Mouse (Mus musculus): ENCODE measurements at regions not wholly inside any gene's neighbourhood (a gene's known extent, or its start where the extent isn't known, plus 50 kb on each side); places are given as distances from the start of the nearest gene placed in this dataset.

GRCm38 (mm10) chr14:105500966-105501741, 242.8 kb downstream of the Ndfip2 start:
- peak overlapping the region; percentile 34 for H3K4me2 ChIP-seq (replicated peaks)
- peaks cover 41% of the 10 kb centered on the region for H3K4me1 ChIP-seq
- no peaks in the 10 kb centered on the region for H3K27me3 ChIP-seq
- H3K9me3 ChIP-seq (replicated peaks), result no peaks in the 10 kb centered on the region
- no peak overlapping the region for H3K4me3 ChIP-seq
- WGBS, result 4% methylated on average over 21 of the region's 21 CpGs
- H3K36me3 ChIP-seq, result no peaks in the 10 kb centered on the region
- no peak overlapping the region for H3K9ac ChIP-seq
- peak overlapping the region; percentile 55; the same call in 1 of the 2 replicates for H3K27ac ChIP-seq
- no peak for ATAC-seq (ENCODE audit: low FRiP score)

DNA sequence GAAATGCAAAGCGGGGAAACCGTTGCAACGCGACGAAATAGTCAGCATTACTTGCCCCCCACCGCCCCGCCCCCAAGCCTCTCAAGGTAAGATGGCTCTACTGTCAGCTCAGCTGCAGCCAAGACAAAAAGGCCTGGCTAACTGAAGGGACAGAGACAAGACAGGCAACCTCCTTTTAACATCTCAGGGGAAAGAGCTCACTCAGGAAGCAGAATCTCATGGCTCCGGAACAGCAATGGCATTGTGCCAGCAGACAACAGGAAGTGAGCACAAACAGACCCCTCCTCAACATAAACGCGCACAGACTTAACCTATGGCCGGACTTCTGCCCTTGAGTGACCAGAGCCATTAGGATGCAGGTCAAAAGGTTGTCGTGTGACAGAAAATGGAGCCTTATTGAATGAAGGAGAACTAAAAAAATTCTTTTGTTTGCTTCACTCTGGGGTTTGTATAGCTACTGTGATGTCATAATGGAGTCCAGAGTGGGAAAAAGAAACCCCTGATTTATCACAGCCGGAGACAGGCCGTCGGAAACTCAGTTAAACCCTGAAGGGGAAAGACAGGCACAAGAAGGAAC, 241.0 kb downstream of the Ndfip2 start:
- Histone ChIP-seq H3K36me3 (no peaks in the 10 kb centered on the region), H3K27me3 (no peaks in the 10 kb centered on the region), H3K4me2 (replicated peaks) (peak overlapping the region; percentile 43), H3K9me3 (replicated peaks) (no peaks in the 10 kb centered on the region), H3K4me3 (peak overlapping the region; percentile 6; the same call in 1 of the 2 replicates), H3K27ac (peak overlapping the region; percentile 55; the same call in 1 of the 2 replicates), H3K4me1 (peaks cover 41% of the 10 kb centered on the region), H3K9ac (peak overlapping the region; percentile 8; the same call in 1 of the 2 replicates)
- ATAC-seq (ENCODE audit: low FRiP score), result peak; percentile 11; the same call in 1 of the 2 replicates
- 13% methylated on average over 15 of the region's 15 CpGs for WGBS

GRCm38 (mm10) chr14:105498155-105498906, 240.0 kb downstream of the Ndfip2 start:
- no peak for ATAC-seq (ENCODE audit: low FRiP score)
- no peaks in the 10 kb centered on the region for H3K27me3 ChIP-seq
- no peaks in the 10 kb centered on the region for H3K9me3 ChIP-seq (replicated peaks)
- peaks cover 41% of the 10 kb centered on the region for H3K4me1 ChIP-seq
- no peak overlapping the region for H3K9ac ChIP-seq
- peak overlapping the region; percentile 23; the same call in 1 of the 2 replicates for H3K27ac ChIP-seq
- 66% methylated on average over 10 of the region's 10 CpGs for WGBS
- H3K4me3 ChIP-seq, result no peak overlapping the region
- no peak overlapping the region for H3K4me2 ChIP-seq (replicated peaks)
- no peaks in the 10 kb centered on the region for H3K36me3 ChIP-seq

GRCm38 (mm10) chr14:105495161-105495560, 236.8 kb downstream of the Ndfip2 start:
- Histone ChIP-seq H3K4me2 (replicated peaks) (no peak overlapping the region), H3K9me3 (replicated peaks) (no peaks in the 10 kb centered on the region), H3K27me3 (no peaks in the 10 kb centered on the region), H3K36me3 (no peaks in the 10 kb centered on the region), H3K9ac (no peak overlapping the region), H3K4me3 (no peak overlapping the region), H3K4me1 (peaks cover 20% of the 10 kb centered on the region), H3K27ac (no peak overlapping the region)
- no peak for ATAC-seq (ENCODE audit: low FRiP score)
- 31% methylated on average over 2 of the region's 2 CpGs for WGBS

DNA sequence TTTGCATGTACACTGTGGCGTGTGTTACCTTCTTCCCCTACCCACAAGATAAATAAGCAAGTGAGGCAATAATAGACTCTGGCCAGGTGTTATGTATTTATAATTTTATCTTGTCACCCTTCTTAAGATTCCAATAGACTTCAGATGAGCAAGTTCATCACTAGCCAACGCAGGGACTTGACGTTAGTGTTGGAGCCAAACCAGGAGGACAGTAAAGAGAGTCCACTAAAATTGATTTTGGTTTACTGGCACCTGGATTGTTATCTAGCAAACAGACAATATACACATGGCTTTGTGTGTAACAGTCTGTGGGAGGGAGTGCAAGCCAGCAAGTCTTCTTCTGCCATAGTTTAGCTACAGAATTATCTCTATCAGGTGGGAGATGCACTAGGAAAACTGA, 236.0 kb downstream of the Ndfip2 start:
- Histone ChIP-seq H3K4me2 (replicated peaks) (no peak overlapping the region), H3K36me3 (no peaks in the 10 kb centered on the region), H3K9me3 (replicated peaks) (no peaks in the 10 kb centered on the region), H3K27me3 (no peaks in the 10 kb centered on the region), H3K4me3 (no peak overlapping the region), H3K9ac (no peak overlapping the region), H3K4me1 (peaks cover 13% of the 10 kb centered on the region), H3K27ac (no peak overlapping the region)
- WGBS, result 88% methylated on average over 3 of the region's 3 CpGs
- ATAC-seq (ENCODE audit: low FRiP score), result no peak

DNA sequence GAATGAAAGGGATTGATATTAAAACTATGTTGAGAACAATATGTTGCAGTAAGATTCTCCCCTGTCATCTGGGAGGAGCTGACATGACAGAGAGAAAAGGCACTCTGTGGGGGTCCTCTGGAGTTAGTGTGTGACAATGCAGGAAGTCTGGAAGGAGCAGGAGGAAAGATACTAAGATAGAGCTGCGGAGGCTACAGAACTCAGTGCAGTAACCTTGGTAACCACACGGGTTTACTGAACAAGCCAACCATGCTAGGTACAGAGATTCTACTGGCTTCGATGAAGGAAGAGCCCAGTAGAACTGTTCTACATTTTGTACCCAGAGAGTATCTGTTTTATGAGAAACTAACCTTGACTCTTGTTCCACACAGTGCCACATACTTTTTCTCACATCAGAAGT, 231.8 kb downstream of the Ndfip2 start:
- H3K4me2 ChIP-seq (replicated peaks), result no peak overlapping the region
- WGBS, result 39% methylated on average over 3 of the region's 3 CpGs
- no peak overlapping the region for H3K4me3 ChIP-seq
- 0 out of 2 replicates have a peak, but pooled peaks have one; percentile 32 for ATAC-seq (ENCODE audit: low FRiP score)
- H3K27me3 ChIP-seq, result no peaks in the 10 kb centered on the region
- H3K9ac ChIP-seq, result no peak overlapping the region
- H3K4me1 ChIP-seq, result no peaks in the 10 kb centered on the region
- no peak overlapping the region for H3K27ac ChIP-seq
- H3K36me3 ChIP-seq, result no peaks in the 10 kb centered on the region
- H3K9me3 ChIP-seq (replicated peaks), result no peaks in the 10 kb centered on the region

GRCm38 (mm10) chr14:105483352-105484083, 225.1 kb downstream of the Ndfip2 start:
- H3K27ac ChIP-seq, result peak overlapping the region; percentile 91
- no peaks in the 10 kb centered on the region; the same call in 1 of the 2 replicates for H3K27me3 ChIP-seq
- H3K9ac ChIP-seq, result peak overlapping the region; percentile 39; the same call in 1 of the 2 replicates
- H3K9me3 ChIP-seq (replicated peaks), result no peaks in the 10 kb centered on the region
- H3K4me1 ChIP-seq, result peaks cover 26% of the 10 kb centered on the region
- no peaks in the 10 kb centered on the region for H3K36me3 ChIP-seq
- WGBS, result 6% methylated on average over 21 of the region's 21 CpGs
- H3K4me2 ChIP-seq (replicated peaks), result peak overlapping the region; percentile 52
- H3K4me3 ChIP-seq, result peak overlapping the region; percentile 21
- ATAC-seq (ENCODE audit: low FRiP score), result peak; percentile 98

DNA sequence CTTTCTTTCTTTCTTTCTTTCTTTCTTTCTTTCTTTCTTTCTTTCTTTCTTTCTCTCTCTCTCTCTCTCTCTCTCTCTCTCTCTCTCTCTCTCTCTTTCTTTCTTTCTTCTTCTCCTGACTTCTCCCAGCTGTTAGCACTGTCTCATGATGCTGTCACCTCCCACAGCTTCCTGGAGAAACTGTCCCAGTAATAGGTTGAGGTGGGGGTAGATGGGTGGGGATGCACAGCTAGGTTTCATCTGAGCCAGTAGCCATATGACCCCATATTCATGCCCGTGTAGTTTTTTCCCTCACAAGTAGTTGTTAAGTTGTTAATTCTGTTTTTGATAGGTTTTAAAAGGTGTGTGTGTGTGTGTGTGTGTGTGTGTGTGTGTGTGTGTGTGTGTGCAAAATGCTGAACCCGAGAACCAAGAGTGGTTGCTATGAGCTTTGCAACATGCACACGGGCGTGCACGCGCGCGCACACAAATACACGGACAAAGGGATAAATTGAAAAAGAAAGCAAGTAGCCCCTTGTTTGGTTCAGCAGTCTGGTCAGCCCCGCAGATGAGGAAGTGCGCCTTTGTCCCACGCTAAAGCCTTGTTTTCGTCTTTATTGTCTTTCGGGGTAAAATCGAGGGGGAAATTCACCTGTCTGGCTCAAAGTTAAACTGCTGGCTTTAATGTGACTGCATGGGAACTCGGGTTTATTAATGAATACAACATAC, 224.4 kb downstream of the Ndfip2 start:
- peak overlapping the region; percentile 45; the same call in 1 of the 2 replicates for H3K9ac ChIP-seq
- ATAC-seq (ENCODE audit: low FRiP score), result peak; percentile 73
- 2% methylated on average over 16 of the region's 16 CpGs for WGBS

GRCm38 (mm10) chr14:105480048-105480447, 221.7 kb downstream of the Ndfip2 start:
- H3K36me3 ChIP-seq, result no peaks in the 10 kb centered on the region
- H3K4me3 ChIP-seq, result no peak overlapping the region
- H3K27me3 ChIP-seq, result no peaks in the 10 kb centered on the region; the same call in 1 of the 2 replicates
- H3K4me1 ChIP-seq, result peaks cover 26% of the 10 kb centered on the region
- 45% methylated on average over 9 of the region's 9 CpGs for WGBS
- H3K9me3 ChIP-seq (replicated peaks), result no peaks in the 10 kb centered on the region
- H3K9ac ChIP-seq, result no peak overlapping the region
- H3K27ac ChIP-seq, result no peak overlapping the region
- no peak for ATAC-seq (ENCODE audit: low FRiP score)
- H3K4me2 ChIP-seq (replicated peaks), result peak overlapping the region; percentile 20; the same call in 1 of the 2 replicates

More for the DNA sequence above, 224.4 kb downstream of the Ndfip2 start:
- Histone ChIP-seq H3K9me3 (replicated peaks) (no peaks in the 10 kb centered on the region), H3K36me3 (no peaks in the 10 kb centered on the region), H3K27ac (peak overlapping the region; percentile 91), H3K4me3 (peak overlapping the region; percentile 21), H3K27me3 (no peaks in the 10 kb centered on the region; the same call in 1 of the 2 replicates), H3K4me2 (replicated peaks) (peak overlapping the region; percentile 52), H3K4me1 (peaks cover 26% of the 10 kb centered on the region)

DNA sequence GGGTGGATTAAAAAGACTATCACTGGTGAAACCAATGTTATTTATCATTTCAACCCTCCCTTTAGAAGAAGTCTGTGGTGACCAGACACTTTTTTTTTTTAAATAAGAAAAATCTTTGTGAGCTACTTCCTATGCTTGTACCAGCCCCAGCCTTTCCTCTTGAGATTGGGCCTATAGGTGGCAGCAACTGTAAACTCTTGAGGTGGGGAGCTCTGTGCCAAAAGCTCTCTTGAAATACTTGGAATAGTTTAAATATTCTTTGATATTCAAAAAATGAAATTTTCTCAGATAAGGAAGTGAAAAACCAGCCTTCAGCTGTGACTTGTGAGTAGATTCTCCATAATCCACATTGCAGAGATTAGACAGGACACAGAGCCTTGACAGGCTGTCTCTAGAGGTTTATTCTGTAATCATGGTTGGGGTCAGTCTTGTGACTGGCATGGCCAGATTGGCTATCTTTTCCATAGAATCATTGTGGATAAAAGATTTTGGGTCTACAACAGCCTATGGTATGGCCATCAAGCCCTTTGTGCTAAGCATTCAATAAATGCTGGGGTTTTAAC, 216.7 kb downstream of the Ndfip2 start:
- Histone ChIP-seq H3K4me1 (no peaks in the 10 kb centered on the region), H3K9me3 (replicated peaks) (no peaks in the 10 kb centered on the region), H3K27me3 (no peaks in the 10 kb centered on the region), H3K9ac (no peak overlapping the region), H3K4me3 (no peak overlapping the region), H3K27ac (no peak overlapping the region), H3K4me2 (replicated peaks) (no peak overlapping the region), H3K36me3 (no peaks in the 10 kb centered on the region)
- no peak for ATAC-seq (ENCODE audit: low FRiP score)

DNA sequence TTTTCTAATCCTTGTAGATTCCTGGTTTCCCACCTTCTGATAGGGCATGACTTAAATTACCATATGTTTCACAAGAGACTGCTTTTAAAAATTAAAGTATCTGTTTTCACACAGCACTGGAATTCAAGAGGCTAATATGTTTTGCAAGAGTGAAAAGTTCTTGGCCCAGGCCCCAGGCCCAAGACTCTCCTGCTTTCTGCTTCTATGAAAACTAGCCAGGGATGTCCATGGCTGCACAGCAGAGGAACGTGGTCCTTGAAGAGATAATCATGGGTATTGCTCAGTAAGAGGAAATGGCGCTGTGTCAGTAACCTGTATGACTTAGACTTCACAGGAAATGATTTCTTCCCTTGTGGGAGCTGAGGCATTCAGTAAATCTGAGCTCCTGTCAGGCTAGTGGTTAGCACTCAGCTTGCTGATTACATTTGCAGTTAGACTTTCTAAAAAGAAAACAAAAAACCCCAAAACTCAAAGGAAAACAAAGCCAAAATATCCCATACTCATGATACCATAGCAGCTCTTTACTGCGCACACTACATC, 190.6 kb downstream of the Ndfip2 start:
- H3K36me3 ChIP-seq, result no peaks in the 10 kb centered on the region
- no peak for ATAC-seq (ENCODE audit: low FRiP score)
- no peaks in the 10 kb centered on the region for H3K27me3 ChIP-seq
- H3K9ac ChIP-seq, result no peak overlapping the region
- H3K4me2 ChIP-seq (replicated peaks), result no peak overlapping the region
- no peak overlapping the region for H3K27ac ChIP-seq
- no peaks in the 10 kb centered on the region for H3K9me3 ChIP-seq (replicated peaks)
- WGBS, result 77% methylated on average over 3 of the region's 3 CpGs
- H3K4me1 ChIP-seq, result no peaks in the 10 kb centered on the region
- no peak overlapping the region for H3K4me3 ChIP-seq
